Mouse (Mus musculus): Measurements from ENCODE around the gene Spag4.

- TF ChIP-seq CTCF (IDR thresholded peaks at IDR 0.05; ENCODE audit: low read depth, low read length) (no peak), GATA1 (IDR thresholded peaks at IDR 0.05; ENCODE audit: borderline replicate concordance, low read length) (no peak), TAL1 (conservative IDR thresholded peaks at IDR 0.05; ENCODE audit: low read depth, low read length) (no peak)
Measured at GRCm38 (mm10) chr2:156078421-156079182, 13.6 kb downstream of the Spag4 start.

Data from G1E (cell line).